Mouse (Mus musculus): ENCODE data around the gene Irgq. TPM values are rescaled to one million over a fixed set of nuclear protein-coding genes. Genes with fewer than 3 reads are reported as not detected.
"Not testable (repeated sequence)": the region's sequence is repeated elsewhere in the genome, so short reads cannot be mapped to it uniquely, and the experiment has no call there.

Gene Irgq
- 10 to 100 TPM; 16.1 to 17.4 TPM for total RNA-seq (2021)
- polyA plus RNA-seq (2012; rRNA removed), result 12.9 and 20.7 TPM in 2 replicates
- long read RNA-seq, full-length matches to known transcripts, result 4 of 8 reads
- long read RNA-seq, partial matches to known transcripts, result 0 of 8 reads
- long read RNA-seq, other reads (novel, unspliced or antisense), result 4 of 8 reads

DNA sequence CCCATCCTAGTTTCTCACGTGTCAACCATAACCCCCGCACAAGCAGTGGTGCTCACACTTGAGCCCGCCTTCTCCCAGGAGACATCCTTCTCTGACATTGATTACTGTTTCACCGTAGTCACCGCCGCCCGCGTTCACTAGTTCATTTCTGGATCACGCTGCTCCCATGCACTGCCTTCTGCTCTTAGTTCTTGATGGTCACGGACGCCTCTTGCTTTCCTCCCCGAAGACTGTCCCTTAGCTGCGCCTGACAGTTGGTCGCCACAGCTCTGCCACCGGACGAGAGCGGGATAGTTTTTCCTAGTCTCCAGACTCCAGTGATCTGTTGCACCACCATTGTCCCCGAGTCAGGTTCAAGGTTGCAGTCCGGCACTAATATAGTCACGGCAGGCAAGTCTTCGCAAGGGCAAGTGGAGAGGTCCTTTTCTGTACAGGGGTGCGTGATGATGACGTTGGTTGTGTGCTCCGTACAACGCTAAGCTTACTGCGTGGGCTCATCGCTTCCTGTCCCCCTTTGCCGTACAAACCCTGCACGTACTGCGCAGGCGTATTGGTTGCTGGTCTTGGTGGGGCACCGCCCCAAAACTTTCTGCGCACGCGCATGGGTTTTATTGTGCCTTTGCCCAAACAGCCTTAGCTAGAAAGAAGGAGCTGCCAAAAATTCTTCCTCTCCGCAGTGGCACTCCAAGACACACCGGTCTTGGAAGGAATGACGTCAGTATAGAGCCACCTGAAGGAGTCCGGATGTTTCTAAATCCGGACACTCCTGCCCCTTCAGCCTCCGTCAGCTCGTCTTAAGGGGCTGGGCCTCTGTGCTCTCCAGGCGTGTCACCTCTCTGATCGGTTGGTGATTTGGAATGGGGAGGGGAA is at the start of gene Irgq:
Irgq (plus strand) TSS at position 628 of the 870 bp plus-strand sequence.
- Histone ChIP-seq H3K27me3 (ENCODE audit: control insufficient read depth, insufficient read depth, low read length) (no peaks in the 10 kb centered on the region), H3K27ac (peak within 1 kb of the TSS; percentile 86), H3K4me1 (ENCODE audit: control insufficient read depth, insufficient read depth, low read length) (peaks cover 2% of the 10 kb centered on the region; the same call in 1 of the 2 replicates), H3K79me2 (replicated peaks; ENCODE audit: control insufficient read depth, insufficient read depth, low read length) (peaks cover 2% of the 10 kb centered on the region; the same call in 1 of the 2 replicates), H3K9ac (ENCODE audit: low read depth, low read length) (peak within 1 kb of the TSS; percentile 77), H3K4me3 (peak within 1 kb of the TSS; percentile 61), H3K36me3 (ENCODE audit: control insufficient read depth, insufficient read depth, low read length) (peaks cover 3% of the 10 kb centered on the region; the same call in 1 of the 2 replicates)
- peak; percentile 83 for TF ChIP-seq POLR2A (IDR thresholded peaks at IDR 0.05; ENCODE audit: insufficient read depth, low read depth, low read length)
- no peak for TF ChIP-seq CTCF (IDR thresholded peaks at IDR 0.05)
- peak; percentile 86; the same call in 1 of the 2 replicates for TF ChIP-seq EP300 (IDR thresholded peaks at IDR 0.05; ENCODE audit: insufficient read depth, low read depth, low read length)
- WGBS, result under 1% methylated on average over 44 of the region's 44 CpGs
- peak; percentile 98 for DNase-seq
- intact Hi-C loops (cut with DNase I), result loop anchor here (1.0 to 10.0 kb wide), 5 partner anchors 17 to 445 kb away; partner anchors contain the start of genes Rabac1 and Zfp428

DNA sequence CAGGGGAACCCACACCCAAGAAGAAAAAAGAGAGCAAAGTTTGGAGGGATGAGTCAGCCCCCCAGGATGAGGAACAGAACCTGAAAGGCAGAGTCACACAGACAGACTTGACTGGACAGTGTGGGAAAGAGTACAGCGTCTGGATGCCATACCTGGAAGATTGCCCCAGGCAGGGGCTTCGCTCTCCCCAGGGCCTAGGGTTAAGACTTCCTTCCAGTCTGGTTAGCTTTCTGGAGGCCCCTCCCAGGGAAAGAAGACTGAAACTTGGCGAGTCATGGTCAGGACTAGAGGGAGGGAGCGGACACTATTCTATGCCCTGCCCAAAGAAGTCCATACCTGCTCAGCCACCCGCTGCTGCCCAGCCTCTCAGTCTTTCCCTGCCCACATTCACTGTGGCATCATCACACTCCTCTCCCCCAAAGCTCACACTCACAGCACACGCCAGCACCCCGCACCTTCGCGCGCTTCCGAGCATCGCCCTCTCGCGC is 49.5 kb upstream of the Irgq start:
- 21% methylated on average over 14 of the region's 14 CpGs for WGBS
- intact Hi-C loops (cut with DNase I), result no loop called here
- TF ChIP-seq CTCF (IDR thresholded peaks at IDR 0.05), result no peak
- no peak for TF ChIP-seq POLR2A (IDR thresholded peaks at IDR 0.05; ENCODE audit: insufficient read depth, low read depth, low read length)
- Histone ChIP-seq H3K27ac (no peak overlapping the region), H3K4me3 (peak overlapping the region; percentile 59), H3K36me3 (ENCODE audit: control insufficient read depth, insufficient read depth, low read length) (no peaks in the 10 kb centered on the region), H3K4me1 (ENCODE audit: control insufficient read depth, insufficient read depth, low read length) (no peaks in the 10 kb centered on the region), H3K79me2 (replicated peaks; ENCODE audit: control insufficient read depth, insufficient read depth, low read length) (no peaks in the 10 kb centered on the region), H3K27me3 (ENCODE audit: control insufficient read depth, insufficient read depth, low read length) (no peaks in the 10 kb centered on the region), H3K9ac (ENCODE audit: low read depth, low read length) (no peak overlapping the region)
- no peak for DNase-seq

DNA sequence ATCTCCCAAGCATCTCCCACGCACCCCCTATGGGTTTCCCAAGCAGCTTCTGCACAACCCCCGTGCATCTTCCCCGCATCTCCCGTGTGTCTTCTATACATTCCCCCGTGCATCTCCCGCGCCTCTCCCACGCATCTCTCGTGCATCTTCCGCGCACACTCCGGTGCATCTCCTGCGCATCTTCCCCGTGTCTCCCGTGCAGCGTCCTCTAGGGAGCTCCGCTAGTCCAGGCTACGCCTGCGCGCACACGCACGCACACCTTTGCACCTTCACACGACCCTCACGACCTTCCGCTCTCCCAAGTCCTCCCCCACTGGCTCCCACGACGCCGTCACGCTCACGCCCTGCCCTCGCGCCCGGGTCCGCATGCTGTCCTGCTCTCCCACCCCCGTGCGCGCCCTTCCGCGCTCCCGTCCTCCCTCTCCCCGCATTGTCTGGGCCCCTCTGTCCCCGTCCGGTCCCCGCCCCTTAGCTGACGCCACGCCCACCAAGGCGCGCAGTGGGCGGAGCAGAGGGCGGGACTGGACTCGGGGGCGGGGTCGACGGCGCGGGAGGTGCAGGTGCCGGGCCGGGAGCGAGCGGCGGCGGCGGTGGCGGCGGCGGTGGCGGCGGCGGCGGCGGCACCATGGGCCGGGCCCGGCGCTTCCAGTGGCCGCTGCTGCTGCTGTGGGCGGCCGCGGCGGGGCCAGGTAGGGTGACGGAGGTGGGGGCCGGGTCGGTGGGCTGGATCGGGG is 48.8 kb upstream of the Irgq start, which contains the start of gene Cadm4:
Cadm4 (plus strand) TSS at position 550 of the 734 bp plus-strand sequence.
- Histone ChIP-seq H3K79me2 (replicated peaks; ENCODE audit: control insufficient read depth, insufficient read depth, low read length) (no peaks in the 10 kb centered on the region), H3K4me3 (peak within 1 kb of the TSS; percentile 59), H3K4me1 (ENCODE audit: control insufficient read depth, insufficient read depth, low read length) (no peaks in the 10 kb centered on the region), H3K27ac (no peak within 1 kb of the TSS; the same call in 1 of the 2 replicates), H3K9ac (ENCODE audit: low read depth, low read length) (peak within 1 kb of the TSS; percentile 71), H3K36me3 (ENCODE audit: control insufficient read depth, insufficient read depth, low read length) (no peaks in the 10 kb centered on the region), H3K27me3 (ENCODE audit: control insufficient read depth, insufficient read depth, low read length) (no peaks in the 10 kb centered on the region)
- intact Hi-C loops (cut with DNase I), result loop anchor here (2.0 kb wide), 1 partner anchor 25 kb away; the partner anchor contains the start of gene Zfp428
- peak; percentile 87 to 93 for DNase-seq
- no peak for TF ChIP-seq CTCF (IDR thresholded peaks at IDR 0.05)
- no peak for TF ChIP-seq EP300 (IDR thresholded peaks at IDR 0.05; ENCODE audit: insufficient read depth, low read depth, low read length)
- TF ChIP-seq POLR2A (IDR thresholded peaks at IDR 0.05; ENCODE audit: insufficient read depth, low read depth, low read length), result peak; percentile 52; the same call in 1 of the 2 replicates
- WGBS, result 2% methylated on average over 83 of the region's 83 CpGs

DNA sequence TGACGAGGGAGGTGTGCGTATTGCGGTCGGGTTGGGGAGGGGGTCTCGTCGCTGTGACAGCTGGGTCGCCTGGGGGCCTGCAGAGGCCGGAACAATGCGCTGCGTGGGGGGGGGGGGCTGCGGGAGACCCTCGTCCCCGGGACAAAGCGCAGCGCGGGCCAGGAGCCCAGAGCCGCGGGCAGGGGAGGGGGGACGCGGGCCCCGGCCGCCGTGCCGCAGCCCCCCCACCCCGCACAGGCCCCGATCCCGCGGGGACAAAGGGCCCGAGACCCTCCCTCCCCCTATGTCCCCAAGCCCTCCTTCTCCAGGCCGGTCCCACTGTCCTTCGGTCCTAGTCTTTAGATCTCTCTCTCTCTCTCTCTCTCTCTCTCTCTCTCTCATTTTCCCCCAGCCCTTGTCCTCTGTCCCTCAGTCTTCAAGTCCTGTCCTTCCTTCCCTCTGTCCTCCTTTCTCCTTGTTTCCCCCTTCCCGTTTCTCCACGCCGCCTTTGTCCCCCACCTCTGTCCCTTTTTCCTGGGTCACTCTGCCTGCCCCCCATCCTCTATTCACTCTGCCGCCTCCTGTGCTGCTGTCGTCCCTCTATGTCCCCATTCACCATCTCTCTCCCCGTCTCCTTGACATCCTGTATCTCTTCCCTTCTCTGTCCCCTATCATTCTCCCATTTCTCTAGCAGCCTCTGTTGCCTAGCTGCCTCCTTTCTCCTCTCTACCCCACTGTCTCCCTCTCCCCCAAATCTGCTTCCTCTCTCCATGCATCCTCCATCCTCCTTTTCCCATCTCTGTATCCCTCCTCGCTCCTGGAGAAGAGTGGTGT is 48.1 kb upstream of the Irgq start:
- H3K4me1 ChIP-seq (ENCODE audit: control insufficient read depth, insufficient read depth, low read length), result no peaks in the 10 kb centered on the region
- intact Hi-C loops (cut with DNase I), result loop anchor here (2.0 kb wide), 1 partner anchor 24 kb away; the partner anchor contains the start of gene Zfp428
- H3K79me2 ChIP-seq (replicated peaks; ENCODE audit: control insufficient read depth, insufficient read depth, low read length), result peaks cover 2% of the 10 kb centered on the region; the same call in 1 of the 2 replicates
- TF ChIP-seq CTCF (IDR thresholded peaks at IDR 0.05) (no peak), EP300 (IDR thresholded peaks at IDR 0.05; ENCODE audit: insufficient read depth, low read depth, low read length) (no peak), POLR2A (IDR thresholded peaks at IDR 0.05; ENCODE audit: insufficient read depth, low read depth, low read length) (no peak)
- WGBS, result 5% methylated on average over 21 of the region's 38 CpGs
- no peak overlapping the region for H3K27ac ChIP-seq
- H3K9ac ChIP-seq (ENCODE audit: low read depth, low read length), result peak overlapping the region; percentile 71
- DNase-seq, result no peak
- peak overlapping the region; percentile 59; the same call in 1 of the 2 replicates for H3K4me3 ChIP-seq
- H3K27me3 ChIP-seq (ENCODE audit: control insufficient read depth, insufficient read depth, low read length), result no peaks in the 10 kb centered on the region
- H3K36me3 ChIP-seq (ENCODE audit: control insufficient read depth, insufficient read depth, low read length), result no peaks in the 10 kb centered on the region

- H3K27me3 ChIP-seq (ENCODE audit: control insufficient read depth, insufficient read depth, low read length); H3K27ac ChIP-seq; H3K4me3 ChIP-seq; H3K79me2 ChIP-seq (replicated peaks; ENCODE audit: control insufficient read depth, insufficient read depth, low read length); H3K36me3 ChIP-seq (ENCODE audit: control insufficient read depth, insufficient read depth, low read length); DNase-seq; H3K4me1 ChIP-seq (ENCODE audit: control insufficient read depth, insufficient read depth, low read length); H3K9ac ChIP-seq (ENCODE audit: low read depth, low read length): not testable (repeated sequence)
- intact Hi-C loops (cut with DNase I), result loop anchor here (2.0 kb wide), 1 partner anchor 24 kb away; the partner anchor contains the start of gene Zfp428
- WGBS, result 49% methylated on average over 6 of the region's 6 CpGs
Observed at GRCm38 (mm10) chr7:24483291-24483690, 47.2 kb upstream of the Irgq start.

Measured in heart, adult 2 months (tissue).